Mouse (Mus musculus) heart, postnatal 0 days (tissue): ENCODE measurements at regions not wholly inside any gene's neighbourhood (a gene's known extent, or its start where the extent isn't known, plus 50 kb on each side); places are given as distances from the start of the nearest gene placed in this dataset.

Source experiments
- CTCF ChIP-seq: IDR thresholded peaks from 2 replicates; pipeline ENCODE4 v1.5.1; 2016; ENCODE audit warnings: antibody characterized with exemption, control low read depth, low read depth
- EP300 ChIP-seq: IDR thresholded peaks from 2 replicates; pipeline ENCODE4 v1.6.1; 2016; ENCODE audit warnings: antibody characterized with exemption, low read depth

DNA sequence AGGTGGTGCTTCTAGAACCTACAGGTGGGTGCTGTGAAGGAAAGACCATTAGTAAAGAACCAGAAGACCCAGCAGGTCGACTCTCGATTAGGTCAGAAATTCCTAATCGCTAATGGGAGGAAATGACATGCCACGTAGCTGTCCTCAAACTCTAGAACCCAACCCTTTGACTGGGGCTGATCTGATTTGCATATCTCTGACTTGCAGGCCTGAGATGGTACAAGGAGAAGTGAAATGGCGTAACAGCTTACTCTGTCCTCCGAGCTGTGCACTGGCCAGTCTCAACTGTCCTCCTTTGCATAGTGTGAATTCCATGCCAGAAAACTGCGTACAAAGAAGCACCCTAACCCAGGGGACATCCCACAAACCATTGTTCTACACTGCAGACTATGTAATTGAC is 182.4 kb upstream of the Sdk2 start:
- TF ChIP-seq EP300 (no peak), CTCF (no peak)
